Mouse (Mus musculus): ENCODE measurements around the gene Brd3.
"Not testable (repeated sequence)": the region's sequence is repeated elsewhere in the genome, so short reads cannot be mapped to it uniquely, and the experiment has no call there.

DNA sequence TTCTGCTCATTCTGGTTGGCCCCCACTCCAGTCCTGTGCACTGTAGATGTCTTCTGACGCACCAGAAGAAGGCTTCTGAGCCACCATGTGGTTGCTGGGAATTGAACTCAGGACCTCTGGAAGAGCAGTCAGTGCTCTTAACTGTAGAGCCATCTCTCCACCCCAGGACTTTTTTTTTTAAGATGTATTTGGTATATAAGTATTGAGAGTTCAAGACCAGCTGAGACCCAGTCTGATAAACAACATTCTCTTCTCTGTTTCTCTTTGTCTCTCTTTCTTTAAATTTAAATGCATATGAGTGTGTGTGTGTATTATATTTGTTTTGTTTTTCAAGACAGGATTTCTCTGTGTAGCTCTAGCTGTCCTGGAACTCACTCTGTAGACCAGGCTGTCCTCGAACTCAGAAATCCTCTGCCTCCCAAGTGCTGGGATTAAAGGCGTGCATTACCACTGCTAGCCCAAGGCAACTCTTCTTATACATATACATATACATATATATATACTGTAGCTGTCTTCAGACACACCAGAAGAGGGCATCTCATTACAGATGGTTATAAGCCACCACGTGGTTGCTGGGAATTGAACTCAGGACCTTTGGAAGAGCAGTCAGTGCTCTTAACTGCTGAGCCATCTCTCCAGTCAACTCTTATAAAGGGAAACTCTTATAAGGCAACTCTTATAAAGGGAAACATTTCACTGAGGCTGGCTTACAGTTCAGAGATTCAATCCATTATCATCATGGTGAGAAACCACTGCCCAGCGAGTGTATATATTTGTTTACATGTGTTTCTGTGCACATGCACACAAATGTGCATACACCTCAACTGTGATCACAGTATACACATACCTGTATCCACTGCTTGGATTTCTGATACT is 31.2 kb upstream of the Brd3 start:
- TF ChIP-seq POLR2A (IDR thresholded peaks at IDR 0.05; ENCODE audit: borderline replicate concordance, control insufficient read depth, low read depth, low read length); CTCF (IDR thresholded peaks at IDR 0.05; ENCODE audit: control insufficient read depth, insufficient read depth, low read length): not testable (repeated sequence)
